Mouse (Mus musculus) CD8-positive naive resting alpha-beta T cell, adult 2 months (primary cell): ENCODE results near the gene Rpl37.
A peak's percentile ranks its signal among the peaks of the same experiment; 100 is the strongest.

Experiments
- DNase-seq, 2 experiments: peaks; one replicate each; pipeline ENCODE4 v3.0.0; 2022; ENCODE audit warnings: low read depth in 2 of 2, low spot score in 2 of 2

Gene Rpl37

DNA sequence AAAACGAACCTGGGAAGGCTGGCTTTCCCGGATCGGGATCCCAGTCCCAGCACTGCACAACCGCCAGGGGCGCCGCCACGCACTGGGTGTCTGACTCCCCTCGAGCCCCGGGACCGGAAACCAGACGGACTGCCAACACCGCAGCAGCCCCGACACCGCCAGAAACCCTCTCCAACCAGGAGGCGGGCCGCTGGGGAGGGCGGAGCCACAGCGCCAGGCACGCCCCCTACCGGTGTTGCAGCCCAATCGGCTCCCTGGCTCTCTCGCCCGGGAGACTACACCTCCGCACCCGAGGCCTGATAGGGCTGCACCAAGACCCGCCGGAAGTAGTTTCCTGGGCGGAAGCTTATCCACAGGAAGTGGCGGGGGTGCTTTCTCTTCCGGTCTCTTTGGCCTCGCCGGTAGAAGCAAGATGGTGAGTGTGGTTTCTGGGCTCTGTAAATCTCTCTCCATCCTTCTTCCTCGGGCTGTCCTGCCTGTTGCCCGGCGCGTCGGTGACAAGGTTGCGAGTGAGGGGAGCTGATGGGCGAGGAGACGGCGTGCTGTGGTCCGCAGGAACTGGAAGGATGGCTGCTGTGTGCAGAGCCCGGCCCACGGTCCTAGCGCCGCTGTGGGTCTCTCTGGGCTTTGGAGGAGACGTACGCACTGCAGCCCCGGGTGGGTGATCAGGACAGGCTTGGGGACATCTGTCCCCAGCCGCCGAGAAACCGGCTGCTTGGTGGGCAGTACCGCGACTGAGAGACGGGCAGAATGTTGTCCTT lies at the start of gene Rpl37:
Rpl37 (plus strand) TSS at position 376 of the 761 bp plus-strand sequence.
- DNase-seq: peak; percentile 99

DNA sequence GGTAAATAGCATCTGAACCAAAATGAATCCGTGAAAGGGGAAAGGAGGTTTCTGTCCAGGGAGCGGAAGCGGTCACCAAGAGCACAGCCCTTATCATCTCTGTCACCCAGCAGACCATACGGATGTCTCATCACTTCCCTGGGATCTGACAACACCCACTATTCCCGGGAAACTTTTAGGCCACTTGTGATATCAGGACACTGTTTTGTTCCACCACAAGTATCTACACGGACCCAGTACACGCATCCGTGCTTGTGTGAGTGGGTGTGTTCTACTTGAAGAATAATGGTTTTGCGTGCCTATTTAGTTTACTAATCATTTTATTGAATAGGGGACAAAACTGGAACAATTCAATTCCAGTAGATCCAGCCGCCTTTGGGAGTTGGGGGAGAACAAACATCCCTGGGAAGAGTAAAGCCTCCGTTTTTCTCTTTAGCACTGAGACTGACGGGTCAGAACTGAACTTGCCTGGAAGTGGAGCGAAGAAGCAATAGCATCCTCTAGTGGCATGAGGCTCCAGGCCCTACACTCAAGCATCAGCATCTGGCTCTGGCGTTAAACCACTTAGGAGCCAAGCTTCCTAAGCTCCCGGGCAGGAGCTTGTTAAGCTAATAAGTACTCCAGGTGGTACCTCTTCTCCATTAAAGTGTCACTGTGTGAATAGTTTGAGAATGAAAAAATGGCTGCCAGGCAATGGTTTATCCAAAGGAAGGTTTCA lies 47.5 kb upstream of the Rpl37 start:
- no peak for DNase-seq

DNA sequence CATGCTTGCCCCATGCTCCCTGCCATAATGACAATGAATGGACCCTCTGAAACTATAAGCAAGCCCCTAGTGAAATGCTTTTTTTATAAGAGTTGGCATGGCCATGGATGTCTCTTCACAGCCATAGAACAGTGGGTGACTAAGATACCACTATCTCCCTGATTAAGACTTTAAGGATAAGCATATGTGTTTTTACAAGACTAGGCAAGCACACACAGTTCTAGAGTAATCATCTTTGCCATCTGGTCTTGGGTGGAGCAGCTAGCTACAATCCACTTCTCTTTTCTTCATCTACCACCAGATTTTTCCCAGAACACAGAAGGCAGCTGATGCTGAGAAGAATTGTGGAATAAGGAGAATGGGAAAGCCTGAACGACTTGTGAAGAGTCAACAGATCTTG lies 35.2 kb upstream of the Rpl37 start:
- no peak for DNase-seq

DNA sequence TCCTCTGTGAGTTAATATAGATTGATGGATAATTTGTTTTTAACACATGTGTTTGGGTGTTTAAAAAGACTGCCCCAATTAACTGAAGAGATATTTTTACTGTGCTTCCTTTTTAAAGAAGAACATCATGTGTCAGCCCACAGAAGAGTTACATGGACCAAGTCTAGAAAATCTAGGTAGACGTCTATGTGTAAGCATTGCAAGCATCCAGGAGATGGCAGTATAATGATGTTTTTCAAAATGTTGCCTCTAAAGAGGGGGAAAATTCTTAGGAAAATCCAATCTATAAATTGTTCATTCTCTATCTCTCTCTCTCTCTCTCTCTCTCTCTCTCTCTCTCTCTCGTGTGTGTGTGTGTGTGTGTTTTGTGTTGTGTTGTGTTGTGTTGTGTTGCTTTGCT lies 30.3 kb upstream of the Rpl37 start:
- DNase-seq: no peak

DNA sequence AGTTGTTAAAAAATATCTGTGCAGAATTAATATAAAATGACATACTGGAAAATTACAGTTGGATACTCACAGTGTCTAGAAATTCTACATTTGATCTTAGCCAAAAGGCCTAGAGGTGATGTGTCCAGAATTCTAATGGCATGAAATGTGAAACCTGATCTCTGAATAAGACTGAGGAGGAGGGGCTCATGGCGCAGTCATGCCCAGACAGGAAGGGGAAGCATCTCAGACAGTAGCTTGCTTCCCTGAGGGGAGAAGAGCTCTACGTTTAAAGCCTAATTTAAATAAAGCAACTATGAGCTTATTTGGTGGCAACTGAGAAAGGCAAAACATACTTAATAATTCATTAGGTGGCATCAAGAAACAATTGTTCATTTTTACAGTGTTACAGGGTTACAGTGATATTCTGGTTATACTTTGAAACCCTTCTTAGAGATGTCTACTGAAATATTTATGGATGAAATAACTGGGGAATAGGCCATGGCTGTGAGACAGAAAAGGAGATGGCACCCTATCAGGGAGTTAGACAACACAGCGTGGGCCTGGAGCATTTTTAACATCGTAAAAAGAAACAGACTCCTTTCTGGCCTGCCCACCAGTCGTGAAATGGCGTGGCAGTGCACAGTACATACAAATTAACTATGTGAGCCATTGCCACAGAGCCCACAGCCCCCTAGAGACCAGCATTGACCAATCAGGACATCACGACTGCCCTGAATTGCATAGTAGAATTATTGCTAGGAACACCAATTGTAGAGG lies 27.4 kb upstream of the Rpl37 start:
- DNase-seq: no peak

DNA sequence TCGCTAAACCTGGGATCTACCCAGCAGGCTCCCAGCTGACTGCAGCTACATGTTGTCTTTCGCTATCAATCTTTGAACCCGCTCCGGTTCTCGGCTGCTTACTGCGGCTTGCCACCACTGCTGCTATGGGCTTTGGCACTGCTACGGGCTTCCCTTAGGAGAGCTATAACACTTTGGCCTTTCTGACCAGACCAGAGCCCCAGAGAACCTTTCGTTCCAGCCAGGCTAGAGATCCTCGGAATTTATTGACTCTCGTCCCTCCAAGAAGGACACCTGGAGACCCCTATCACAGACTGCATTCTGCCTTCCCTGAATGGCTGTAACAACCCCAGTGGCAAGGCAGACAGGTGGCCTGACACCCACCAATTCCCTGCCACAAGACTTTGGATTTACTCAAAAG lies 26.3 kb upstream of the Rpl37 start:
- DNase-seq: no peak

DNA sequence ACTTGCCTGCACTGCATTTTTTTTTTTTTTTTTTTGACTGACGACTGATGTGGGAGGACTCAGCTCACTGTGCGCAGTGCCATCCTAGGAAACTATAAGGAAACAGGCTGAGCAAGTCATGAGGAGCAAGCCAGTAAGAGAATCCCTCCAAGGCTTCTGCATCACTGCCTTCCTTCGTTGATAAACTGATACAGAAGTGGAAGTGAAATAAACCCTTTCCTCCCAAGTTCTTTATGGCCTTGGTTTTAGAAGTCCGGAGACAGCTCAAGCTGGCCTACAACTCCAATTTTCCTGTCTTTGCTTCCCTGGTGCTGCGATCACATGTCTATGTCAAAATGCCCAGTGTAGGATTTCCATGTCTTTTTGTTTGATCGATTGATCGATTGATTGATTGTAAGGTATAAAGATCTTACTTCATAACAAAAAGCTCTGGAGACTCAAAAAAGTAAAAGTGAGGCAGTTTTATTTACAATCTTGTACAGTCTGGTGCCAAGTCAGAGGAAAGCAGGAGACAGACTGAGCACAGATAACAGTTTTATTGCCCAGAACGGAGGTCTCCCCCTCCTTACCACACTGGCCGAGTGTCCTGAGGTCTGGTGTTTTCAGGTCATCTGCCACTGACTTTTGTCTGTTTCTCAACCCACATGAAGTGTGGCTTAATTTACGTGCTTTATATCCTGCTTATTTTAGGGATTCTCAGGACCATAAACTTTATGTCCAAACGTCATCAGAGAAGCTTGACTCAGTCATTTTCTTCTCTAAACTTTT lies 20.7 kb upstream of the Rpl37 start:
- no peak for DNase-seq

DNA sequence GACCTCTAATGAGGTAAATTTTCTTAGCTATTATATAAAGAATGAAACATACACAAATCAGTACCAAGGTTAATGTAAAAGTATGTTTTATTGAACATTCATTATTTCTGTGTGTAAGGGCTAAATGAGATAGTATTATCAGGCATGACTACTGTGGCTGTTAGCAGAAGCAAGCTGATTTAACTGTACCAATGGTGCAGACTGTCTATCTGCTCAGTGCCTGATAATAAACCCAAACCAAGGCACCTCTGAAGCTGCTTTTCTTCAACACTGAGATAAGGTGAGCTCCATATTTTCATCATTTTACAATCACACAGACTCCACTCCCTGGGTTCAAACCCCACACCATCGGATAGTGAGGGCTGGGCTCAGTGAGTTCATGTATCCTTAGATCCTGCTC lies 19.1 kb upstream of the Rpl37 start:
- DNase-seq: no peak

DNA sequence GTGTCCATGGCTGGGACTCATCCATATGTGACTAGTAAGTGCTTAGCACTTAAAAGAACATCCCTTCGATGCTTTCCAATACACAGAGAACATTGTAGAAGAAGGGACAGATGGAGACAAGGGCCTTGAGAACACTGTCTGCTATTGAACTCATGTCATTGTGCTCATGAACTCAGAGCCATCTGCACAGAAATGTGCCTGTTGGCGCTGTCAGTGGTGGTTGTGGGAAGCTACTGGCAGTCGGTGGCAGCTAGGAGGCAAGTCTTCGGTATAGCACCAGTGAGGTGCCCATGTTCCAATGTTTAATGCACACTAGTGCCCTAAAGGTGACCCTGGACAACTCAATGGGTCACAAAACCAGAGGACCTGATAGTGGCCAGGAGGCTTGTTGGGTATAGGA lies 14.1 kb upstream of the Rpl37 start:
- no peak for DNase-seq

DNA sequence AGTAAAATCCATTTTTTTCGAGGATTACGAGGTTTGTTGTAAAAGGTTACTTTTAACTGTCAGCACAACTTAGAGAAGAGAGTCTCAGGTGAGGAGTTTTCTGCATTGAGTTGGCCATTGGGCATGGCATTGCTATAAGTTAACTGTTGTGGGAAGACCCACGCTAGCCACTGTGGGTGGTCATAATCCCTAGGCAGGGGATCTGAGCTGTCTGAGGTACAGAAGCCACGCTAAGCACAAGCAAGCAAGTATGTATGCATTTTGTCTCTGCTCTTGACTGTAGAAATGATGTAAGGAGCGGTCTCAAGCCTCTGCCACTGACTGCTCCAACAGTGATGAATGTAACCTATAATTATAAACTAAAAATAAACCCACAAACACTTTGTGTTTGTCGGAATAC lies 10.6 kb upstream of the Rpl37 start:
- no peak for DNase-seq

DNA sequence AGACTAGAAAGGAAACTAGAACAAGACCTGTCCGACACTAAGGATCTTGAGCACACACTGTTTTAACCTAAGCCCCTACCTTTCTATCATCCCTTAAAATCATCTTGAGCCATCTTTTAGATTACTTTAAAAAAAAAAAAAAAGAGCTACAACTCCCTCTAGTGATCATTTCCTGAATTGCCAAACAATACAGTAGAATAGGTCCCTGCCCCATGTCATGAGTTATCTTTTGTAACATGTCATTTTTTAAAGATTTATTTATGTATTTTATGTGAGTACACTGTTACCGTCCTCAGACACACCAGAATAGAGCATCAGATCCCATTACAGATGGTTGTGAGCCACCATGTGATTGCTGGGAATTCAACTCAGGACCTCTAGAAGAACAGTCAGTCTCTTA lies 10.2 kb upstream of the Rpl37 start:
- peak in 1 of 2 experiments; percentile 52 for DNase-seq

DNA sequence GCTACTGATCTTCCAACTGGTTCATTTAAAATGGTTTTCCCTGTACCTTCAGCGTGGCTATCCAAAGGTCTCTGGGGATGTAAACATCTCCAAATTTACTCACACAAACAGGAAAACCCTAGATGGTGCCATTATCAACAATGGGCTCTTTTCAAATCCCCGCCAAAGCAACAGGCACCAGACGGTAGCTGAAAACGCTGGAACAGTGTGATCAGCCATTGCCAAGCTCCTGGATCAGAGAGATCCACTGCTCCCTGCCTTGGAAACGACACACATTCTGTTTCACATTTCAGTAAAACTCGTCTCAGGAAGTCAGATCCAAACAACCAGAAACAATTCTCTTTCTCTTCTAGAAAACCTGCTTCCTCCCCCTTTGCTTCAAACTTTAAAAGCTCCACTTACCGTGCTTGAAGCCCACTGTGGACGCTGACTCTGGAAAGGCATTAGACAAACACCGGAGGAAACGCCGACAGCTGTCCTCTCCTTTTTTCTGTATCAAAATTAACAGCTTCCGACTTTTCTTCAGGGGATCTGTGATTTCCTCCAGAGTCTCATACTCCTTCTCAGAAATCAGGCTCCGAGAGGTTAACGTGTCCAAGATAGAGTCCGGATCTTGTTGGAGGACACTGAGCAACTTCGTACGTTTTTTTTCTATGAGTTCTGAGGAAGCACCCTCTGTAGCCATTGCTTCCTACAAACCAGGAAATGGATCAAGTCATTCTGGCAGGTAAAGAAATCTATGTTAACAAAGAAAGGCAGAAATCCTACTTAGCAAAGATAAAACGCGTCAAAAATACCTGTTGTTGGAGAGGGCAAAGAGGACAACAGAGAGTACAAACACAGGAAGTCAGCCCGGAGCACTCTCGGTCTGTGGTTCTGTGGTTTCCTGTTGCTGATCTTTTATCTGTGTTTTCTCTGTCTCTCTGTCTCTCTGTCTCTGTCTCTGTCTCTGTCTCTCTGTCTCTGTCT lies 8.5 kb upstream of the Rpl37 start, which contains the start of gene Card6:
Card6 (minus strand) TSS at position 854 of the 969 bp plus-strand sequence.
- peak; percentile 61 to 74 for DNase-seq

DNA sequence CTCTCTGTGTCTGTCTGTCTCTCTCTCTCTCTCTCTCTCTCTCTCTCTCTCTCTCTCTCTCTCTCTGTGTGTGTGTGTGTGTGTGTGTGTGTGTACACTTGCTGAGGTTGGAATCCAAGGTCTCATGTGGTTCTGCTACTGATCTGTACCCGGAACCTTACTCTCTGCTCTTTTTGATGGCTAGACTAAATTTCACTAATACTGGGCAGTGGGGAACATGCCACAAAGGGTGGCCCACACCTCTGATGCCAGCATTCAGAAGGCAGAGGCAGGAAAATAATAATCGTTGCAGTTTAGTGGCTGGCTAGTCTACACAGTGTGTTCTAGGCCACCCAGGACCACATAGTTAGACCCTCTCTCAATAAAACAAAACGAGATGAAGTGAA lies 7.8 kb upstream of the Rpl37 start:
- peak; percentile 11 to 14 for DNase-seq

DNA sequence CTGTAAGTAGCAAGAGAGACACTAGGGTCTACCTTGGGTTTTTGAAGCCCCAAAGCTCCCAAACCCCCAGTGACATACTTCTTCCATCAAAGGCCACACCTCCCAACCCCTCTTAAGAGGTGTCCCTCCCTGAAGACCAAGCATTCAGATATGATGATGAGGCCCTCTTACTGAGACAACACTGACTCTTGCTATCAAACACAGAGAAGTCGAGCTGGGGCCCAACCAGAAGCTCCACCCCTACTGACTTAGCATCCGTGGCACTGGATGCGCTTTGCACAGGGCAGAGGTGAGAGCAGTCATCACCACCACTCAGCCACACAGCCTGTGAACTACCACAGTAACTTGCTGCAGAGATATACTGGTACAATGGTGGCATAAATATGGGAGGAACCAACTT lies 3.8 kb upstream of the Rpl37 start:
- DNase-seq: no peak

DNA sequence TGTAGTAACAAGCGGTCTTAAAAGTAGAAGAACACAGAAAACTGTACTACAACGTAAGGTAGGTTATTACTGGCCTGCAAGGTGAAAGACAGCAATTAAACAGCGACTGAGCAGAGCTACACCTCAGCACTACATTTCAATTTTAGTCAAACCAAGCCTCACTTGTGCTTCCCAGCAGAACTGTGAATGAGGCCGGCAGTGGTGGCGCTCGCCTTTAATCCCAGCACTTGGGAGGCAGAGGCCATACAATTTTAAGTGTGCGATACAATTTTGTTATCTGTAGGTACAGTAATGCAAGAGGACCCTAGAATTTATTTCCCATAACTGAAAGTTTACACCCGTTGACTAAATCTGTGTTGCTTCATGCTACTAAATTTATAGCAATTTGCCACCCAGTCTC lies 1.3 kb upstream of the Rpl37 start:
- no peak for DNase-seq

DNA sequence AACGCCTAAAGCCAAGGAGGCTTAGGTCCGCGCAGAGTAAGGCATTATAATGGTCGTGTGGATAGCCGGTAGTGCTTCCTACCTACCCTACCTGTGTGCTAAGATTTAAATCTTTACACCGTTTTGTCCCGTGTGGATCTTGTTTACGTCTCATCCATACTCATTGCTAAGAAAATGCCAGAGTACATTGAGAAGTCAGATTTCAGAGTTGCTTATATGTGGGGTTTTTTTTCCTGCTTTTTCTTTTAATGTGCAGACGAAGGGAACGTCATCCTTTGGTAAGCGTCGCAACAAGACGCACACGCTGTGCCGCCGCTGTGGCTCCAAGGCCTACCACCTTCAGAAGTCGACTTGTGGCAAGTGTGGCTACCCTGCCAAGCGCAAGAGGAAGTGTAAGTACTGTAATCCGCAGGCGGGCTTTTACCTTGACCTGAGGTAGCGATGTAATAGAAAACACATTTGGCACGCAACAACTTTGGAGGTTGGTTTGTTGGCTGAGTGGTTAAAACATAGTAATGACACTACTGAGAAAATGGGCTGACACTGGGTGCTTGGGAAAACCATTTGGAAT lies 671 bp downstream of the Rpl37 start:
- peak; percentile 19 to 20 for DNase-seq

DNA sequence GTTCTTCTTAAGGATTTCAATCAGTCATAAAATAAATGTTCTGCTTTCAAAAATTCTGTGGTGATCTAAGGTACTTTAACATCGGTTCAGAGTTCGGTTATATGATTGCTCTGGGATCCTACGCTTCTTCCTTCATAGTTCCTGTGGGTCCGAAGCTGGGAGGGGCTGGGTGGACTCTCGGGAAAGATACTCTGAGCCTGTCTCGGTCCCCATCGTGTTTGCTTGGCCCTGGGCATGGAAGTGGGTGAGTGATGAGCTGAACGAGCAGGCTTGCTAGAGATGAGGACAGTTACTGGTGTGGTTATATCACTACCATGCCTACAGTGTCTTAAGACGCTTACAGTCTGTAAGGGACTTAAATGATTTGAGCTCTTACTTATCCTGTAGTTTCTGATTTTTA lies 2.2 kb downstream of the Rpl37 start:
- DNase-seq: no peak

DNA sequence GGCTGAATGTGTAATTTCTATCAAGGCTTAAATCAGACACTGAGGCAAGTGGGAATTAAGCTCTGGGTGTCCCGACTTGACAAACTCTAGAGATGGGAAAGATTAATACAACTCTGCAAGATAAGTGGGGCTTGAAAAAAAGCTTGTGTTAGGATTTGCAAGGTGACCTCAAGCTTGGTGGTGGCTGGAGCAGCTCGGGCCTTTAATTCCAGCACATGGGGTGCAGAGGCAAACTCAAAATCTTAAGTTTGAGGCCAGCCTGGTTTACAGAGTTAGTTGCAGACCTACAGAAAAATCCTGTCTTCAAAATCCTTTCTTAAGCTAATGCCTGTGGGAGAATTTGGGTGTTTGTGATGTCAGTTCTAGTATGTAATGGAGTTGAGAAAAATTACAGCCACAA lies 2.7 kb downstream of the Rpl37 start:
- DNase-seq: no peak

DNA sequence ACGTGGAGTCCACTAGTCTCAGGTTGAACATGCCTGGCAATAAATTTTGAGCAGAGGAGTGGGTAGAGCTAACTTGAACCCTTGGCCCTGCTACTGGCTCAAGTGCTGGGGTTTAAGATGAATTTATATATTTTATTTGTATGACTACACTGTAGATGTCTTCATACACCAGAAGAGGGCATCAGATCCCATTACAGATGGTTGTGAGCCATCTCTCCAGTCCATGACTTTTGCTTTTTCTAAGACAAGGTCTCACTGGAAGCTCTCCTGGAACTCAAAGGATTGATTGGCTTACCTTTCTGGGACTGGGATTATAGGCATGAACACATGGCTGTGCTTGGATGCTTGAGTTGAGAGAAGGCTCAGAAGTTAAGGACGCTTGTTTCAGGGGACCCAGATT lies 3.3 kb downstream of the Rpl37 start:
- DNase-seq: no peak
